Mouse (Mus musculus) forebrain, embryonic 12.5 days (tissue): ENCODE measurements around the gene Ltbp2. TPM values are rescaled to one million over a fixed set of nuclear protein-coding genes. Genes with fewer than 3 reads are reported as not detected.

Experiments used
- ATAC-seq: fragments of 200-750 bp; cut with Nextera tagmentation; 2 replicates; pipeline ENCODE4 v1.8.0; 2017; ENCODE audit warnings: moderate TSS enrichment; ENCODE audit not compliant: low FRiP score
- H3K27ac ChIP-seq: fragments of 300-500 bp; sonication (generic); 2 replicates; pipeline ENCODE4 v1.5.1; 2016; ENCODE audit warnings: mild to moderate bottlenecking
- H3K27me3 ChIP-seq: fragments of 300-500 bp; sonication (generic); 2 replicates; pipeline ENCODE4 v1.6.1; 2016; ENCODE audit warnings: mild to moderate bottlenecking
- H3K36me3 ChIP-seq: fragments of 300-500 bp; sonication (generic); replicated peaks from 2 replicates; pipeline ENCODE4 v1.6.1; 2016; ENCODE audit warnings: mild to moderate bottlenecking
- H3K4me1 ChIP-seq: fragments of 300-500 bp; sonication (generic); 2 replicates; pipeline ENCODE4 v1.6.1; 2016
- H3K4me2 ChIP-seq: fragments of 300-500 bp; sonication (generic); 2 replicates; pipeline ENCODE4 v1.6.1; 2016; ENCODE audit warnings: mild to moderate bottlenecking, moderate library complexity
- H3K4me3 ChIP-seq: fragments of 300-500 bp; sonication (generic); replicated peaks from 2 replicates; pipeline ENCODE4 v1.5.1; 2016; ENCODE audit warnings: mild to moderate bottlenecking
- H3K9ac ChIP-seq: fragments of 300-500 bp; sonication (generic); 2 replicates; pipeline ENCODE4 v1.6.1; 2016; ENCODE audit warnings: mild to moderate bottlenecking
- H3K9me3 ChIP-seq: fragments of 300-500 bp; sonication (generic); 2 replicates; pipeline ENCODE4 v1.6.1; 2016
- WGBS: fragments of 180-500 bp; shearing (Covaris S2); methylation state at CpG from one replicate; pipeline ENCODE4 v1.1.7; 2016; 5-methylcytosine and 5-hydroxymethylcytosine counted together
- polyA plus RNA-seq: library from polyadenylated mRNA; unstranded; fragments of >200 nt; fragmentation: Nextera tagmentation; extraction: Ambion mirVana; gene quantifications from 2 replicates; pipeline ENCODE4 v1.2.1, GENCODE M21; 2016

Gene Ltbp2
- 0.19 and 0.35 TPM in 2 replicates for polyA plus RNA-seq

DNA sequence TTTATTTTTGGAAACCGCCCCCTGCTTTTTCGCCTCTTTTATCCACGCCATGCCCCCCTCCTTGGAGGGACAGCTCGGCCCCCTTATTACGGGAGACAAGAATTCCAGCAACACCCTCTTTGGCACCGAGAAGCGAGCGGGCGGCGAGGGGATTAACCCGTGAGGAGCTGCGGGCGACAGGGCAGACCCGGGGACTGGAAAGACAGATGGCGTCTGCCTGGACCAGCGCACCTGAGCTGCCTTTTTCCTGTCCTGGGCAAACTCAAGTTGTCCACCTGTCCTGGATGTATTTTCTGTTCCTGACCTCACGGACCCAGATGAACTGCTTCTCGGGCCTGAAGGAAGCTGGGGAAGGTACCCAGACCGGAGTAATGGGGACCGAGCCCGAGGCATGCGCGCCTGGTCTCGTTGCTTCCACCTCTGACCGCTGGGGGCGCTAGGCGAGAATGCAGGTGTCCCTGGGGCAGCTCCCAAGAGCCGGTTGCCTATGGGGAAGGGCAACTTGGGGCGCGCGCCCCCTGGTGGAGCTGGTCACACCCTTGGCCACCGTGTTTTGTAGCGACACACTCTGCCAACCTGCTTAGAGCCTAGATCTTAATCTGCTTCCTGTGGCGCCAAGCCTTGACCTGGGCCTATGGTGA is at the start of gene Ltbp2:
Gene Ltbp2, minus strand, starts transcription at position 52 of the 641 bp plus-strand sequence.
- H3K9ac ChIP-seq: peak within 1 kb of the TSS; percentile 9; the same call in 1 of the 2 replicates

DNA sequence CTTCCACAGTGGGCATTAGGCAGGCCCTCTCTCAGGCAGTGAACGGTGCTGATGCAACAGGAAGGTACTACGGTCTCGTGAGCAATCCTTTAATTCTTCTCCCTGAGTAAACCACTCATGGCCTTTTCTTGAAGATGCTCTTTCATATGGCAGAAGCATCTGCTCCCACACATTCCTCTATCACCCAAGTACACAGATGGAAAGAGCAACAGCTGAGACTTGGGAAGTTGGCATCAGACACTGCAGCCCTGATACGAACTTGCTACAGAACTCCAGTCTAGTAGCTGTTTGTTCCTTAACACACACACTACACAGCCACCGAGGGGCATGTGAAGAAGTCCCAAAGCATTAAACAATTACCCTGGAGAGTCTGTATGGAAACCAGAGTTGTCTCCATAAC is 48.0 kb upstream of the Ltbp2 start:
- Histone ChIP-seq H3K9ac (no peak overlapping the region), H3K4me1 (no peaks in the 10 kb centered on the region; the same call in 1 of the 2 replicates), H3K4me2 (no peak overlapping the region), H3K9me3 (no peaks in the 10 kb centered on the region), H3K27me3 (no peaks in the 10 kb centered on the region), H3K27ac (no peak overlapping the region), H3K36me3 (peaks cover 62% of the 10 kb centered on the region), H3K4me3 (no peak overlapping the region)
- WGBS: 94% methylated on average over 5 of the region's 5 CpGs
- no peak for ATAC-seq

More for the DNA sequence above, at the start of gene Ltbp2:
- no peaks in the 10 kb centered on the region for H3K9me3 ChIP-seq
- H3K27ac ChIP-seq: no peak within 1 kb of the TSS
- WGBS: 2% methylated on average over 34 of the region's 34 CpGs
- ATAC-seq: no peak
- peaks cover 74% of the 10 kb centered on the region for H3K27me3 ChIP-seq
- H3K4me3 ChIP-seq: peak within 1 kb of the TSS; percentile 33
- peaks cover 15% of the 10 kb centered on the region for H3K4me1 ChIP-seq
- peak within 1 kb of the TSS; percentile 46 for H3K4me2 ChIP-seq
- H3K36me3 ChIP-seq: no peaks in the 10 kb centered on the region

DNA sequence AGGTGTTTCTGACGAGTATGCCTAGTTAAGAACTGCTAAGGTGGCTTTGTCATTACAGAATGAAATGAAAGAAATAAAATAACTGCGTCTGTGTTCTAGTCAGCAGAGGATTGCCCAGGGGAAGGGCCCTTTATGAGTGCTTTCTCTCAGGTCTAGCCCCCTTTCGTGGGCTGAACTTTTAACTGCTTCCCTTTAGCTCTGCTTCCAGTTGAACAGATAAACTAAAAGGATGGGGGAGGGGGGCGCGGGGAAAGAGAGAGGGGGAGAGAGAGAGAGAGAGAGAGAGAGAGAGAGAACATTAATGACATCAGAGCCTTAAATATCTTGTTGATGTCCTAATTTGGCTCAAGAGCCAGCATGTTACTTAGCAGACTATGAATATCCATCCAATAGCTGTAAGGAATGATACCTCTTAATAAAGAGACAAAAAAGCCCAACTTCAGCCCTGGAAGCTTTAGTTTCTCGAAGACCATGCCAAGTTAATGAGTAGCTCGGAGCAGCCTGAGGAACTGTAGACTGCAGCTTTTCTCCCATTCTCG is 45.6 kb upstream of the Ltbp2 start:
- H3K4me2 ChIP-seq: no peak overlapping the region
- H3K9me3 ChIP-seq: no peaks in the 10 kb centered on the region
- peak overlapping the region; percentile 68 for H3K27ac ChIP-seq
- WGBS: 44% methylated on average over 8 of the region's 8 CpGs
- H3K4me1 ChIP-seq: no peaks in the 10 kb centered on the region; the same call in 1 of the 2 replicates
- no peak overlapping the region for H3K9ac ChIP-seq
- H3K36me3 ChIP-seq: peaks cover 62% of the 10 kb centered on the region
- ATAC-seq: no peak; the same call in 1 of the 2 replicates
- H3K27me3 ChIP-seq: no peaks in the 10 kb centered on the region
- no peak overlapping the region for H3K4me3 ChIP-seq

DNA sequence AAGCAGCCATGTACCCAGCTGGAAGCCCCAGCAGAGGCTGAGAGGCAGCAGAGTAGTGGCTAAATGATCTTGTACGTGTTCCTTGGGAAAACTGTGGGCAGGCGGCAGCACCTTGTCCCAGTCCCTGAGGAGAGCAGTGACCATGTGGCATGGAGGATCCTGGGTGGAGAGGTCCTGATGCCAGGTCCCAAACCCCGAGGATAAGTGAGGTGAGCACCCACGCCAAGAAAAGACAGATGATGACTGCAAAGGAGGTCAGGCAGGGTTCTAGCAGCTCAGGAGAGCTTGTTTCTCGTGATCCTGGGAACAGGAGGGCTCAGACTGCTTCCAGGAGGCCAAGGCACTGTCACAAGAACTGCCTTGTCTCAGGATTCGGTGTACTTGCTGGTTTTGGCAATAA is 42.5 kb upstream of the Ltbp2 start:
- Histone ChIP-seq H3K27ac (no peak overlapping the region), H3K4me2 (no peak overlapping the region), H3K4me1 (no peaks in the 10 kb centered on the region; the same call in 1 of the 2 replicates), H3K36me3 (peaks cover 41% of the 10 kb centered on the region), H3K9me3 (no peaks in the 10 kb centered on the region), H3K9ac (no peak overlapping the region), H3K27me3 (no peaks in the 10 kb centered on the region), H3K4me3 (no peak overlapping the region)
- WGBS: 82% methylated on average over 6 of the region's 6 CpGs
- ATAC-seq: no peak

DNA sequence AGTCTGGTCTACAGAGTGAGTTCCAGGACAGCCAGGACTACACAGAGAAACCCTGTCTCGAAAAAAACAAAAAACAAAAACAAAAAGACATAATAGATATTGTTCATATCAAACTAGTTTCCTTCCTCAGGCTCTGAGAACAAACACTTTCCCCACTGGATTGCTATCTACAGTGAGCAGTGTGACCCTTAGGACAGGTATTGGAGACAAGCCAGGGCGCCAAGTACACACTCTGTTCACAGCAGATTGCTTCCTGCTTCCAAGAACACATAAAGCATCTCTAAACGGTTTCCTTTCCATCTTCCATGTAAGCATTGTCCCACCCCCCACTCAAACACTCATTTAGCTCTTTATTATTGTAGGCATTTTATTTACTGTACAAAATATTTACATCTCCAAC is 41.5 kb upstream of the Ltbp2 start:
- no peaks in the 10 kb centered on the region for H3K27me3 ChIP-seq
- H3K9ac ChIP-seq: no peak overlapping the region
- no peak overlapping the region for H3K4me3 ChIP-seq
- no peak overlapping the region for H3K4me2 ChIP-seq
- H3K4me1 ChIP-seq: no peaks in the 10 kb centered on the region; the same call in 1 of the 2 replicates
- WGBS: 84% methylated on average over 3 of the region's 3 CpGs
- H3K27ac ChIP-seq: no peak overlapping the region
- no peaks in the 10 kb centered on the region for H3K9me3 ChIP-seq
- ATAC-seq: no peak
- peaks cover 36% of the 10 kb centered on the region for H3K36me3 ChIP-seq

DNA sequence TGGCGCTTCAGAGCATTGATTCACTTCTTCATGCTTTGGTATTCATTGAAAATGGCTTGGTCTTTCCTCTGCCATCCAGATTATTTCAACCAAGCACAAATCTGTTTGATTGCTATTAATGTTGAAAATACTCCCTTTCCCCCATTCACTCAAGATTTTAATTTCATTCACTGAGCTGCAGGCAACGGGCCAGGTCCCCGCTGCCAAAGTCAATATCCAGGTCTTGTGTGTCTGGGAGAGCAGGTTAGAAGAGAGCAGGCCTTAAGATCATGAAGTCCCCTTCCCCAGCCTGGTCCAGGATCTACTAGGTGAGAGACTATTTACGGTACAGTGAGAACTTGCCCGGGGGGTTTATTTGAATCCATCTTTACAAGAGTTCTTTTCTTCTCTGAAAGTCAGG is 38.6 kb upstream of the Ltbp2 start:
- no peak overlapping the region for H3K4me2 ChIP-seq
- H3K27me3 ChIP-seq: no peaks in the 10 kb centered on the region
- no peaks in the 10 kb centered on the region for H3K9me3 ChIP-seq
- WGBS: 89% methylated on average over 5 of the region's 5 CpGs
- ATAC-seq: no peak
- H3K4me1 ChIP-seq: peaks cover 11% of the 10 kb centered on the region; the same call in 1 of the 2 replicates
- no peak overlapping the region for H3K4me3 ChIP-seq
- H3K27ac ChIP-seq: no peak overlapping the region
- H3K36me3 ChIP-seq: peaks cover 22% of the 10 kb centered on the region
- no peak overlapping the region for H3K9ac ChIP-seq

DNA sequence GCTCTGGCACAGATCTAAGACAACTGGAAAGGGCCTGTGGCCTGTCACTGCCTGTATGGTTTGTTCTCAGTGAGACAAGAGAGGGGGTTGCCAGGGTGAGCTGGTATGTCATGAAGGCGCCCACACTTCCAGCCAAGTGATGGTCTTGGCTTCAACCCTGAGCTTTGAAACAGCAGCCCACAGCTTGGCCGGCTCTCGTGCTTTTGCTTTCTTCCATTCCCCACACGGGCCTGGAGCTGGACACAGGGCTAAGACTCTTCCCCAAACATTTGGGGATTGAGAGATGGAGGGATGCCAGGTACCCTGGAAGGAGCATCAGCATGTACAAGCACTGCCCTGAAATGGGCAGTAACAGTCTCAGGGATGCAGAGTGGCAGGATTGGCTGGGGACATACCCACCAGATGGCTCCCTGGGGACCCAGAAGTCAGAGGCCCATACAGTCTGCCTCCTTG is 36.3 kb upstream of the Ltbp2 start:
- H3K27ac ChIP-seq: no peak overlapping the region
- no peaks in the 10 kb centered on the region for H3K9me3 ChIP-seq
- no peak overlapping the region for H3K4me2 ChIP-seq
- H3K4me3 ChIP-seq: no peak overlapping the region
- no peak overlapping the region for H3K9ac ChIP-seq
- WGBS: 84% methylated on average over 4 of the region's 4 CpGs
- no peaks in the 10 kb centered on the region for H3K27me3 ChIP-seq
- peaks cover 12% of the 10 kb centered on the region; the same call in 1 of the 2 replicates for H3K4me1 ChIP-seq
- no peak for ATAC-seq
- H3K36me3 ChIP-seq: 0 out of 2 replicates have a peak, but pooled peaks cover 3% of the 10 kb centered on the region

DNA sequence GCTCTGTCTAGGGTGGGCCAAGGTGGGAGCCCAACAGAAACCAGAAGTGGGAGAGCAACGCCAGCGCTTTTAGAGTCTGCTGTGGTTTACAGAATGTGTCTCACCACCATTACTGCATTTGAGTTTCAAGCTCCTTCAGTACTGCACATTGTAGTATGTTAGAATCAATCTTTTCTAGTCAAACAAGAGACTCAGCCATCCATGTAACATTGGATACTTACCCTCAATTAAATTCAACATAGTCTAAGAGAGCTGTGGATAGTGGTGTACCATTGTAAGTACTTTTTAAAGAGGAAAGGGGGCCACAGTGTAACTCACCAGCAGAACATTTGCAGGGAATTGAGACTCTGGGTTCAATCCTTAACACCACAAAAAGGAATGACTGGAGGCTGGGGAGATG is 35.3 kb upstream of the Ltbp2 start:
- Histone ChIP-seq H3K9ac (no peak overlapping the region), H3K27ac (peak overlapping the region; percentile 43; the same call in 1 of the 2 replicates), H3K4me2 (no peak overlapping the region), H3K36me3 (no peaks in the 10 kb centered on the region), H3K9me3 (no peaks in the 10 kb centered on the region), H3K27me3 (no peaks in the 10 kb centered on the region), H3K4me3 (no peak overlapping the region), H3K4me1 (peaks cover 16% of the 10 kb centered on the region)
- WGBS: 24% methylated on average over 2 of the region's 2 CpGs
- peak; percentile 49; the same call in 1 of the 2 replicates for ATAC-seq

DNA sequence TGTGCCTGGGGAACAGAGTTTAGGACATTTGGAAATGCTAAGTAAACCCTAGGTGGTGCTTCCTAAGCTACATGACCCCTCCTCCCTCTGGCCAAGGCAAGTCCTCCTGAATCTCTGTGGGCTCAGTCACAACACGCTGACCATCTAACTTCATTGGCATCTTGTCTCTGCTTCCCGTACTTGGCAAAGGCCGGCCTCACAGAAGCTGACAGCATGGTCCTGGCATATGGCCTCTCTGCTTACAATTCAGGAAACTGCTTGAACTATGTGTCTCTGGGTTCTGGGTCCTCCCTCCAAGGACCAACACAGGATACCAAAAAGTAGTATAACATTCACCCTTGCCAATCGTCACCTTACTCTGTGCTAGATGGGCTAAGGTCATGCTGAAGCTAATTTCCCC is 33.7 kb upstream of the Ltbp2 start:
- Histone ChIP-seq H3K36me3 (no peaks in the 10 kb centered on the region), H3K4me2 (no peak overlapping the region), H3K27me3 (no peaks in the 10 kb centered on the region), H3K27ac (no peak overlapping the region), H3K4me3 (no peak overlapping the region), H3K9me3 (no peaks in the 10 kb centered on the region), H3K9ac (no peak overlapping the region), H3K4me1 (peaks cover 16% of the 10 kb centered on the region)
- ATAC-seq: no peak
- 92% methylated on average over 4 of the region's 4 CpGs for WGBS

DNA sequence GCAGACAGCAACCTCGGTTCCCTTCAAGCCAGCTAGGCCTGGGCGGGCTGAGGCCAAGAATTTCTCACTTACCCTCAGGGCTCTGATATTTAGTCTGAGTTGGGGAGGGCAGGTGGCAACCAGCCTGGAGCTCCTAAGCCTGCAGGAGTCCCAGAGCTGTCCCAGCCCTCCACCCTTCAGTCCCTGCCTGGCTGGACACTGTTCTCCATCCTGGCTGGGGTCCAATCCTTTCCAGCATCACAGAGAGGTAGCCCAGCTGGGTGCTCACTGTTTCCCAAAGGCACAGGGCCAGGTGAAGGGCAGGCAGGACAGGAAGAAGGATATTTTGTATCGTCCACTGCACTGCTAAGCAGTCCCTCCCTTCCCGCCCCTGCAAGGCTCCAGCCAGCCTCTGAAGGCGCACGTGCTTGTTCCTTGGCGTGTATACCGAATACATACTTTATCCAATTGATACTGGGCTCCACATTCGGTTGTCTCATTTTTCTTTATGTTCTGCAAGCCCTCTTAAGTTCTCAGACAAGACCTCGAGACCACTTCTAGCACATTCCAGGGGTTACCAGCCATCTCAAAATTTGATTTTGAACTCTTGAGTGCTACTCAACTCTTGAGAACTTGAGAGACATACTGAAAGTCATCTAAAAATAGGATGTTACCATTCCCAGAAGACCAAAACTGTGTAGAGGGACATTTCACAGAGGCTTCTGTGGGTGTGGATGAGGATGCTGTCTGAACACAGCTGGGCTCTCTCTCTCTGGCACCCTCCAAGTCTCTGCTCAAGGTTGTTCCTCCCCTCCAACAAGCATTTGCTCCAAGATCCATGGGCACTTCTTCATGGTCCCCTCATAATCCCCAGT is 31.5 kb upstream of the Ltbp2 start:
- H3K4me1 ChIP-seq: peaks cover 16% of the 10 kb centered on the region
- H3K36me3 ChIP-seq: no peaks in the 10 kb centered on the region
- H3K9me3 ChIP-seq: no peaks in the 10 kb centered on the region
- H3K4me2 ChIP-seq: no peak overlapping the region
- no peak overlapping the region for H3K4me3 ChIP-seq
- no peak overlapping the region for H3K27ac ChIP-seq
- H3K9ac ChIP-seq: no peak overlapping the region
- no peaks in the 10 kb centered on the region for H3K27me3 ChIP-seq
- ATAC-seq: no peak
- WGBS: 78% methylated on average over 10 of the region's 10 CpGs

DNA sequence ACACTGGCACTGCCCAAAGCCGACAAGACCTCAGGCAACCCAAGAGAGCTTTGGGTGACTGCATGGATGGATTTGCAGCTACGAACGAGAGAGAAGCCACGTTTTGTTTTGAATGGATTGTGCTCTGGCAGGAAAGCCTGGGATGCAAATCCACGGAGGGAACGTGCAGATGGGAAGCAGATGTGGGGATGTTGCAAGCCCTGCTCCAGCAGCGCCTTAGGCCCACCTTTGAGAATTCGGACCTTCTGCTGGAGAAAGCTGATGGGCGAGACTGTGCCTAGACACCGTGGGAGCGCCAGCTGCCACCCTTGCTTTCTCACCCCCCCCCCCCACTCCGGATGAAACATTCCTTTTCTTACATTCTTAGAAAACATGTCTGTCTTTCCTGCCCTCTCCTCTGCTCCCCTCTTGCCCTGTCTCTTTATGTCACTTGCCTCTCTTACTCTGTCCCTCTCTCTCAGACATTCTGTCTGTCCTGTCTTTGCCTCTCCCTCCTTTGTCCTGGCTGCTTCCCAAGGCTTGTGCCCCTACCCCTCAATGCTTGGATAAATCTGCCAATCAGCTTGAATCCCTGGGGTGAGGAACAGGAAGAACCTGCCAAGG is 30.8 kb upstream of the Ltbp2 start:
- H3K36me3 ChIP-seq: no peaks in the 10 kb centered on the region
- peaks cover 11% of the 10 kb centered on the region for H3K4me1 ChIP-seq
- no peak overlapping the region for H3K4me2 ChIP-seq
- no peaks in the 10 kb centered on the region for H3K27me3 ChIP-seq
- no peaks in the 10 kb centered on the region for H3K9me3 ChIP-seq
- H3K4me3 ChIP-seq: no peak overlapping the region
- H3K27ac ChIP-seq: no peak overlapping the region
- ATAC-seq: no peak
- 72% methylated on average over 12 of the region's 12 CpGs for WGBS
- no peak overlapping the region for H3K9ac ChIP-seq

DNA sequence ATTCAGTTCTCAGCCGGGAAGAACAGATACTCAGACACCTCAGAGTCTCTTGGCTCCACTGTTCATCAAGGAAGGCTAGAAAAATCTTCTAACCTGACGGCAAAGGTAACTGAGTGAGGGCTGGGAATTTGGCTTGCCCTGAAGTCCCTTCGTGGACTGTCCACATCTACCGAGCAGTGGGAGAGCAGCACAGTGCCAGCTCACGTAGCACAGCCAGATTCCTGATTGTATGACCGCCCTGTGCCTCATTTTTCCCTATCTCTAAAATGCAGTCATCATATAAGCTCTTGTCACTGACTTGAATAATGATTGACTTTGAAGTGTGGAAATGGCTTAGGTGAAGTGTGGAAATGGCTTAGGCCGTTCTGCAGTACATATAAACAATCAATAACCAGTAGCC is 28.1 kb upstream of the Ltbp2 start:
- H3K9ac ChIP-seq: no peak overlapping the region
- no peak overlapping the region for H3K4me2 ChIP-seq
- peaks cover 5% of the 10 kb centered on the region for H3K4me1 ChIP-seq
- H3K4me3 ChIP-seq: no peak overlapping the region
- H3K36me3 ChIP-seq: no peaks in the 10 kb centered on the region
- no peak overlapping the region for H3K27ac ChIP-seq
- WGBS: 79% methylated on average over 7 of the region's 7 CpGs
- no peaks in the 10 kb centered on the region for H3K9me3 ChIP-seq
- no peak for ATAC-seq
- H3K27me3 ChIP-seq: no peaks in the 10 kb centered on the region
